Comparison of ENCODE assay signal across 11 mouse cellular contexts in the genomic region with DNA sequence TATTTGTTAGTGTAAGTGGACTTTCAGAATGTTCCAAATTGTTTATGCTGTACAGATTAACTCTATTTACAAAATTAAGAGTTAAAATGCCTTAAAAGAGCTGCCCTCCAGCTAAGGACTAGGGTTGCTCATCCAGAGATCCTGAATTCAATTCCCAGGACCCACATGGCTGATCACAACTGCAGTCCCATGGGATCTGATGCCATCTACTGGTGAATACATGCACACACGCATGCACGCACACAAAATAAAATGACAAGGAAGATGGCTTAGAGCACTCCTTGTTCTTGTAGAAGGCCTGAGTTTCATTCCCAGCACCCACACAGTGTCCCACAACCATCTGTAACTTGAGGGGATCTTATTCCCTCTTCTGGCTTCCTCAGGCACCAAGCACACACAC. TPM values are rescaled to one million over a fixed set of nuclear protein-coding genes. Genes with fewer than 3 reads are reported as not detected.
DNase-seq lines count a peak whose midpoint lies in the region; ATAC-seq and TF ChIP-seq lines count a peak whose summit lies in the region.
"Had no signal": no experiment of that assay in that cellular context is flagged by ENCODE, and none has a peak within 500 bp of the region (broad histone marks: within the 10 kb centered on the region; RNA-seq: fewer than 3 reads in every experiment).

No protein-coding gene starts in this region.

- no peaks in the 10 kb centered on the region for H3K27me3 ChIP-seq in lung, postnatal 0 days (replicated peaks; ENCODE audit: insufficient read depth, low read length)
- H3K27me3 ChIP-seq in forebrain, embryonic 14.5 days (replicated peaks; ENCODE audit: control insufficient read depth, insufficient read depth, low read length): no peaks in the 10 kb centered on the region
- H3K27me3 ChIP-seq: embryonic facial prominence, embryonic 15.5 days; midbrain, embryonic 12.5 days had no signal

- H3K27ac ChIP-seq in lung, postnatal 0 days (ENCODE audit: low read length): no peak overlapping the region
- no peak overlapping the region for H3K27ac ChIP-seq in forebrain, embryonic 14.5 days (ENCODE audit: low read depth, low read length)
- H3K27ac ChIP-seq: embryonic facial prominence, embryonic 15.5 days; midbrain, embryonic 12.5 days had no signal

- 76% methylated on average over 2 of the region's 2 CpGs for WGBS in lung, postnatal 0 days
- 82% methylated on average over 2 of the region's 2 CpGs for whole genome bisulfite sequencing in forebrain, embryonic 14.5 days

- TF ChIP-seq CTCF in lung, postnatal 0 days (IDR thresholded peaks at IDR 0.05): peak; percentile 71

- TF ChIP-seq EP300 in lung, postnatal 0 days (IDR thresholded peaks at IDR 0.05): no peak

- H3K9ac ChIP-seq in lung, postnatal 0 days (replicated peaks; ENCODE audit: low read depth): no peak overlapping the region
- no peak overlapping the region for H3K9ac ChIP-seq in forebrain, embryonic 14.5 days (ENCODE audit: low read length)
- H3K9ac ChIP-seq: embryonic facial prominence, embryonic 15.5 days; midbrain, embryonic 12.5 days had no signal

- ATAC-seq in lung, postnatal 0 days: no peak
- ATAC-seq in forebrain, embryonic 14.5 days: no peak; the same call in 1 of the 2 replicates

- peaks cover 32% of the 10 kb centered on the region; the same call in 1 of the 2 replicates for H3K36me3 ChIP-seq in lung, postnatal 0 days (ENCODE audit: insufficient read depth, low read length)
- H3K36me3 ChIP-seq in forebrain, embryonic 14.5 days (ENCODE audit: control insufficient read depth, insufficient read depth, low read length): peaks cover 78% of the 10 kb centered on the region

- peak; percentile 65 for DNase-seq in embryo, embryonic 10 days (ENCODE audit: low spot score)
- no peak for DNase-seq in embryo, embryonic 9.5 days (ENCODE audit: extremely low spot score)
- no peak for DNase-seq in lung, postnatal 0 days (ENCODE audit: low spot score)
- no peak for DNase-seq in lung, postnatal 14 days
- DNase-seq in forebrain, embryonic 14.5 days (ENCODE audit: low spot score): peak; percentile 55
- peak; percentile 61 for DNase-seq in retina, embryonic 14.5 days (ENCODE audit: low spot score)
- no peak for DNase-seq in adrenal gland, adult 18-20 months (ENCODE audit: low spot score in 2 of 2)
- DNase-seq in thymus, postnatal 4 days: no peak

- no peak overlapping the region for H3K4me2 ChIP-seq in lung, postnatal 0 days (replicated peaks; ENCODE audit: low read depth, low read length)
- no peak overlapping the region for H3K4me2 ChIP-seq in forebrain, embryonic 14.5 days (ENCODE audit: low read length)
- H3K4me2 ChIP-seq: embryonic facial prominence, embryonic 15.5 days; midbrain, embryonic 12.5 days had no signal

- no peak overlapping the region for H3K4me3 ChIP-seq in lung, postnatal 0 days (ENCODE audit: low read depth, low read length)
- H3K4me3 ChIP-seq in forebrain, embryonic 14.5 days (ENCODE audit: low read depth, low read length): no peak overlapping the region
- H3K4me3 ChIP-seq: embryonic facial prominence, embryonic 15.5 days; midbrain, embryonic 12.5 days had no signal

- H3K9me3 ChIP-seq in lung, postnatal 0 days (ENCODE audit: low read length): no peaks in the 10 kb centered on the region
- no peaks in the 10 kb centered on the region for H3K9me3 ChIP-seq in forebrain, embryonic 14.5 days (replicated peaks; ENCODE audit: control insufficient read depth, low read length)
- H3K9me3 ChIP-seq: embryonic facial prominence, embryonic 15.5 days; G1E; midbrain, embryonic 12.5 days had no signal

- H3K4me1 ChIP-seq in lung, postnatal 0 days (ENCODE audit: insufficient read depth, low read depth, low read length): no peaks in the 10 kb centered on the region
- no peaks in the 10 kb centered on the region for H3K4me1 ChIP-seq in forebrain, embryonic 14.5 days (ENCODE audit: control insufficient read depth, insufficient read depth, low read length)
- H3K4me1 ChIP-seq: embryonic facial prominence, embryonic 15.5 days; midbrain, embryonic 12.5 days had no signal

RNA-seq across cellular contexts. Expression of gene Morf4l1, which starts 13.8 kb away (rescaled TPM):
- 283 and 290 TPM in 2 replicates for polyA plus RNA-seq in lung, postnatal 0 days (2015; fragmentation: Nextera tagmentation; extraction: Ambion mirVana)
- polyA plus RNA-seq in forebrain, embryonic 14.5 days (2014; fragmentation: Nextera tagmentation; extraction: Ambion mirVana): 546 and 597 TPM in 2 replicates
- total RNA-seq in adrenal gland, adult 18-20 months (2021): 100 to 1,000 TPM; 300 to 342 TPM

RNA-seq across cellular contexts. Expression of gene Ctsh, which starts 46.8 kb away (rescaled TPM):
- polyA plus RNA-seq in lung, postnatal 0 days (2015; fragmentation: Nextera tagmentation; extraction: Ambion mirVana): 2,236 and 2,487 TPM in 2 replicates
- polyA plus RNA-seq in forebrain, embryonic 14.5 days (2014; fragmentation: Nextera tagmentation; extraction: Ambion mirVana): 14.4 and 20.7 TPM in 2 replicates
- total RNA-seq in adrenal gland, adult 18-20 months (2021): 100 to 1,000 TPM; 142 to 158 TPM
- polyA plus RNA-seq: G1E had no signal

Comparison
In these comparisons a context has a peak if more than half of its experiments do, and no peak if none do; other contexts are left out.
1. DNase-seq: peak in embryo, embryonic 10 days (single experiment), forebrain, embryonic 14.5 days (single experiment) and retina, embryonic 14.5 days (single experiment); none in embryo, embryonic 9.5 days (single experiment), lung, postnatal 0 days (single experiment), lung, postnatal 14 days (single experiment), adrenal gland, adult 18-20 months (0 of 2) and thymus, postnatal 4 days (single experiment).
2. RNA of gene Ctsh, which starts 46.8 kb away (polyA plus RNA-seq): 2,236 to 2,487 TPM in lung, postnatal 0 days; 14.4 to 20.7 TPM in forebrain, embryonic 14.5 days; every median in the first group is over 100 times any median in the second.